Mouse (Mus musculus) left cerebral cortex, postnatal 10 days (tissue): ENCODE data around the gene 6030408B16Rik. TPM values are rescaled to one million over a fixed set of nuclear protein-coding genes. Genes with fewer than 3 reads are reported as not detected.
A peak's percentile ranks its signal among the peaks of the same experiment; 100 is the strongest.

Experiments
- DNase-seq, 2 experiments: peaks; one replicate each; pipeline ENCODE4 v3.0.0; 2021 to 2022; ENCODE audit warnings: low spot score in 2 of 2, mixed read lengths in 1 of 2; ENCODE audit errors: extremely low spot score in 1 of 2
- intact Hi-C: fragments of 180-260 bp; cut with DNase I; formaldehyde crosslinking; loops from one replicate; pipeline ENCODE4 v1.15.1; 2025
- total RNA-seq, 2 experiments: library from RNA; stranded (reverse); gene quantifications; 2 replicates each; pipeline ENCODE4 v1.2.3; 2021

Gene 6030408B16Rik
- total RNA-seq, 2 experiments from 2014 or later, result 0.30 TPM; not detected in 1

- peak in 1 of 2 experiments; percentile 58 for DNase-seq
- intact Hi-C loops, result no loop called here
Observed at GRCm38 (mm10) chr15:101262502-101262901, 30.5 kb upstream of the 6030408B16Rik start.

- intact Hi-C loops, result no loop called here
- DNase-seq, result peak; percentile 87 to 98
Observed at GRCm38 (mm10) chr15:101266132-101266963, 26.7 kb upstream of the 6030408B16Rik start.

GRCm38 (mm10) chr15:101267053-101268032, 25.7 kb upstream of the 6030408B16Rik start:
- intact Hi-C loops, result no loop called here
- no peak for DNase-seq

GRCm38 (mm10) chr15:101270101-101270820, 22.8 kb upstream of the 6030408B16Rik start:
- intact Hi-C loops, result no loop called here
- peak in 1 of 2 experiments; percentile 41 for DNase-seq

- intact Hi-C loops, result no loop called here
- no peak for DNase-seq
Observed at GRCm38 (mm10) chr15:101271107-101271506, 21.9 kb upstream of the 6030408B16Rik start.

- DNase-seq, result peak in 1 of 2 experiments; percentile 38
- intact Hi-C loops, result no loop called here
Observed at GRCm38 (mm10) chr15:101271513-101271912, 21.5 kb upstream of the 6030408B16Rik start.

- intact Hi-C loops, result no loop called here
- no peak for DNase-seq
Observed at GRCm38 (mm10) chr15:101274380-101274779, 18.6 kb upstream of the 6030408B16Rik start.

GRCm38 (mm10) chr15:101277351-101277899, 15.6 kb upstream of the 6030408B16Rik start:
- intact Hi-C loops, result no loop called here
- peak; percentile 42 to 70 for DNase-seq

- intact Hi-C loops, result no loop called here
- DNase-seq, result peak in 1 of 2 experiments; percentile 44
Observed at GRCm38 (mm10) chr15:101278589-101278988, 14.4 kb upstream of the 6030408B16Rik start.

GRCm38 (mm10) chr15:101279430-101279999, 13.5 kb upstream of the 6030408B16Rik start:
- intact Hi-C loops, result no loop called here

GRCm38 (mm10) chr15:101282471-101282870, 10.5 kb upstream of the 6030408B16Rik start:
- intact Hi-C loops, result loop anchor here (2.0 kb wide), 1 partner anchor 42 kb away; no protein-coding TSS in a partner anchor
- no peak for DNase-seq

More at GRCm38 (mm10) chr15:101279430-101279999, 13.5 kb upstream of the 6030408B16Rik start:
- no peak for DNase-seq

GRCm38 (mm10) chr15:101283183-101283910, 9.7 kb upstream of the 6030408B16Rik start:
- peak; percentile 64 to 65 for DNase-seq
- intact Hi-C loops, result loop anchor here (2.0 kb wide), 1 partner anchor 43 kb away; no protein-coding TSS in a partner anchor

GRCm38 (mm10) chr15:101283911-101284750, 8.9 kb upstream of the 6030408B16Rik start, which contains the start of gene Atg101:
Gene Atg101, plus strand, starts transcription at chr15:101284272.
- DNase-seq, result peak; percentile 89 to 94
- intact Hi-C loops, result loop anchor here (2.0 kb wide), 1 partner anchor 43 kb away; no protein-coding TSS in a partner anchor

- no peak for DNase-seq
- intact Hi-C loops, result no loop called here
Observed at GRCm38 (mm10) chr15:101286129-101286770, 6.8 kb upstream of the 6030408B16Rik start.

GRCm38 (mm10) chr15:101287361-101287760, 5.7 kb upstream of the 6030408B16Rik start:
- intact Hi-C loops, result no loop called here
- DNase-seq, result no peak

GRCm38 (mm10) chr15:101290354-101290753, 2.7 kb upstream of the 6030408B16Rik start:
- no peak for DNase-seq
- intact Hi-C loops, result no loop called here
